Mouse (Mus musculus) liver, embryonic 14.5 days (tissue): ENCODE measurements around the gene Nmrk1. TPM values are rescaled to one million over a fixed set of nuclear protein-coding genes. Genes with fewer than 3 reads are reported as not detected.

Experiments
- ATAC-seq: fragments of 200-750 bp; cut with Nextera tagmentation; 2 replicates; pipeline ENCODE4 v1.8.0; 2017; ENCODE audit warnings: moderate number of reproducible peaks, mild to moderate bottlenecking, moderate library complexity; ENCODE audit not compliant: insufficient read depth
- DNase-seq, 3 experiments: peaks; one replicate each; pipeline ENCODE4 v3.0.0-alpha.2; 2012 to 2013; ENCODE audit warnings: low read depth in 3 of 3, low spot score in 3 of 3
- H3K27ac ChIP-seq: fragments of 300-500 bp; sonication (generic); 2 replicates; pipeline ENCODE4 v1.5.1; 2014; ENCODE audit warnings: moderate library complexity, mild to moderate bottlenecking, control low read depth, inconsistent platforms
- H3K27me3 ChIP-seq: fragments of 300-500 bp; sonication (generic); 2 replicates; pipeline ENCODE4 v1.6.1; 2014; ENCODE audit warnings: mild to moderate bottlenecking, low read length, moderate library complexity; ENCODE audit not compliant: control insufficient read depth, insufficient read depth
- H3K36me3 ChIP-seq: fragments of 300-500 bp; sonication (generic); replicated peaks from 2 replicates; pipeline ENCODE4 v1.6.1; 2014; ENCODE audit warnings: low read depth; ENCODE audit not compliant: control insufficient read depth, insufficient read depth
- H3K4me1 ChIP-seq, 2 experiments: fragments of 200-500 bp in 1 of 2; fragments of 300-500 bp in 1 of 2; sonication (generic) in 1 of 2; replicated peaks; 2 replicates each; pipeline ENCODE4 v1.6.1; 2012 to 2014; ENCODE audit warnings: antibody characterized with exemption in 1 of 2, inconsistent platforms in 1 of 2, low read length in 1 of 2; ENCODE audit not compliant: control insufficient read depth in 2 of 2, insufficient read depth in 2 of 2
- H3K4me2 ChIP-seq: fragments of 300-500 bp; sonication (generic); 2 replicates; pipeline ENCODE4 v1.6.1; 2014; ENCODE audit warnings: low read depth, mild to moderate bottlenecking, control low read depth, moderate library complexity
- H3K4me3 ChIP-seq, 2 experiments: fragments of 200-500 bp in 1 of 2; fragments of 300-500 bp in 1 of 2; sonication (generic) in 1 of 2; 2 replicates each; pipeline ENCODE4 v1.5.1; 2012 to 2014; ENCODE audit warnings: low read depth in 2 of 2, low read length in 2 of 2, mild to moderate bottlenecking in 2 of 2, control low read depth in 1 of 2, inconsistent platforms in 1 of 2, moderate library complexity in 1 of 2; ENCODE audit not compliant: insufficient read depth in 1 of 2
- H3K9ac ChIP-seq: fragments of 300-500 bp; sonication (generic); replicated peaks from 2 replicates; pipeline ENCODE4 v1.6.1; 2014; ENCODE audit warnings: mild to moderate bottlenecking, control low read depth, moderate library complexity
- H3K9me3 ChIP-seq: fragments of 300-500 bp; sonication (generic); 2 replicates; pipeline ENCODE4 v1.6.1; 2016; ENCODE audit warnings: low read length, mixed read lengths; ENCODE audit not compliant: control insufficient read depth
- CTCF ChIP-seq: IDR thresholded peaks from 2 replicates; pipeline ENCODE4 v1.5.1; 2016; ENCODE audit warnings: antibody characterized with exemption, low read depth, control low read depth
- EP300 ChIP-seq: IDR thresholded peaks from 2 replicates; pipeline ENCODE4 v1.6.1; 2016; ENCODE audit warnings: antibody characterized with exemption, low read depth
- WGBS: fragments of 180-500 bp; shearing (Covaris S2); extraction: QIAGEN DNeasy Blood & Tissue Kit; methylation state at CpG from one replicate; pipeline ENCODE4 v1.1.7; 2014; ENCODE audit not compliant: insufficient replicate concordance; 5-methylcytosine and 5-hydroxymethylcytosine counted together
- polyA plus RNA-seq, 2 experiments: library from polyadenylated mRNA; depleted of rRNA in 1 of 2; stranded (reverse) in 1 of 2; unstranded in 1 of 2; fragments of >200 nt; fragmentation: Nextera tagmentation in 1 of 2; extraction: Ambion mirVana in 1 of 2; gene quantifications; 2 replicates each; pipeline versions ENCODE4 v1.2.1 to v1.2.3; 2012 to 2014

Gene Nmrk1
- polyA plus RNA-seq, 2 experiments = 2.6 to 3.5 TPM

- Histone ChIP-seq H3K9ac (no peak overlapping the region), H3K27ac (no peak overlapping the region), H3K4me2 (no peak overlapping the region), H3K9me3 (no peaks in the 10 kb centered on the region), H3K4me3 (no peak overlapping the region), H3K27me3 (no peaks in the 10 kb centered on the region), H3K36me3 (no peaks in the 10 kb centered on the region), H3K4me1 (peaks cover 0 to 6% of the 10 kb centered on the region in 2 experiments; a peak in 2 of 4 replicates)
- TF ChIP-seq EP300 (no peak), CTCF (no peak)
- ATAC-seq = no peak
- 69% methylated on average over 6 of the region's 6 CpGs for WGBS
- DNase-seq = no peak
Observed at GRCm38 (mm10) chr19:18592919-18593318, 38.8 kb upstream of the Nmrk1 start.

GRCm38 (mm10) chr19:18593722-18594121 lies 38.0 kb upstream of the Nmrk1 start:
- no peak overlapping the region for H3K4me3 ChIP-seq
- 77% methylated on average over 10 of the region's 10 CpGs for WGBS
- no peak for DNase-seq
- no peak overlapping the region for H3K4me2 ChIP-seq
- no peak for ATAC-seq
- H3K27ac ChIP-seq = no peak overlapping the region
- no peaks in the 10 kb centered on the region for H3K27me3 ChIP-seq
- peaks cover 0 to 6% of the 10 kb centered on the region in 2 experiments; a peak in 2 of 4 replicates for H3K4me1 ChIP-seq
- TF ChIP-seq CTCF = no peak
- H3K36me3 ChIP-seq = no peaks in the 10 kb centered on the region
- no peaks in the 10 kb centered on the region for H3K9me3 ChIP-seq
- H3K9ac ChIP-seq = no peak overlapping the region

GRCm38 (mm10) chr19:18596876-18597275 lies 34.9 kb upstream of the Nmrk1 start:
- ATAC-seq = no peak
- no peaks in the 10 kb centered on the region for H3K27me3 ChIP-seq
- WGBS = 76% methylated on average over 5 of the region's 5 CpGs

GRCm38 (mm10) chr19:18597772-18598171 lies 34.0 kb upstream of the Nmrk1 start:
- DNase-seq = no peak
- Histone ChIP-seq H3K4me2 (no peak overlapping the region), H3K4me1 (0 out of 4 replicates have a peak, but pooled peaks cover 0 to 2% of the 10 kb centered on the region in 2 experiments), H3K4me3 (no peak overlapping the region), H3K36me3 (no peaks in the 10 kb centered on the region), H3K9ac (no peak overlapping the region), H3K9me3 (no peaks in the 10 kb centered on the region), H3K27me3 (no peaks in the 10 kb centered on the region), H3K27ac (no peak overlapping the region)
- ATAC-seq = no peak
- WGBS = 69% methylated on average over 6 of the region's 6 CpGs
- TF ChIP-seq EP300 (no peak), CTCF (no peak)

More at GRCm38 (mm10) chr19:18596876-18597275, 34.9 kb upstream of the Nmrk1 start:
- H3K4me1 ChIP-seq = 0 out of 4 replicates have a peak, but pooled peaks cover 0 to 2% of the 10 kb centered on the region in 2 experiments
- TF ChIP-seq CTCF = no peak
- no peak for TF ChIP-seq EP300
- H3K4me2 ChIP-seq = no peak overlapping the region
- no peak overlapping the region for H3K4me3 ChIP-seq
- no peaks in the 10 kb centered on the region for H3K36me3 ChIP-seq
- no peak for DNase-seq
- no peak overlapping the region for H3K9ac ChIP-seq
- no peaks in the 10 kb centered on the region for H3K9me3 ChIP-seq
- H3K27ac ChIP-seq = no peak overlapping the region

GRCm38 (mm10) chr19:18598265-18598926 lies 33.4 kb upstream of the Nmrk1 start:
- Histone ChIP-seq H3K9ac (no peak overlapping the region), H3K27me3 (no peaks in the 10 kb centered on the region), H3K27ac (no peak overlapping the region), H3K4me1 (0 out of 4 replicates have a peak, but pooled peaks cover 0 to 2% of the 10 kb centered on the region in 2 experiments), H3K4me2 (no peak overlapping the region), H3K4me3 (no peak overlapping the region), H3K36me3 (no peaks in the 10 kb centered on the region), H3K9me3 (no peaks in the 10 kb centered on the region)
- ATAC-seq (no peak), DNase-seq (no peak)
- 66% methylated on average over 3 of the region's 3 CpGs for WGBS
- TF ChIP-seq CTCF (no peak), EP300 (no peak)
